Mouse (Mus musculus) thymus, adult 2 months (tissue): ENCODE results near the gene Pde1c. TPM values are rescaled to one million over a fixed set of nuclear protein-coding genes. Genes with fewer than 3 reads are reported as not detected.
A peak's percentile ranks its signal among the peaks of the same experiment; 100 is the strongest.
"Not testable (repeated sequence)": the region's sequence is repeated elsewhere in the genome, so short reads cannot be mapped to it uniquely, and the experiment has no call there.

Experiments
- DNase-seq: peaks from one replicate; pipeline ENCODE4 v3.0.0; 2021
- H3K27ac ChIP-seq: fragments of 200-500 bp; 2 replicates; pipeline ENCODE4 v1.5.1; 2012; ENCODE audit warnings: low read length, control low read depth; ENCODE audit not compliant: control insufficient read depth, insufficient read depth
- H3K27me3 ChIP-seq: fragments of 200-500 bp; 2 replicates; pipeline ENCODE4 v1.6.1; 2012; ENCODE audit warnings: mild to moderate bottlenecking, low read length, moderate library complexity, mixed read lengths; ENCODE audit not compliant: control insufficient read depth, insufficient read depth
- H3K36me3 ChIP-seq: fragments of 200-500 bp; 2 replicates; pipeline ENCODE4 v1.6.1; 2012; ENCODE audit warnings: mild to moderate bottlenecking, low read length, moderate library complexity; ENCODE audit not compliant: control insufficient read depth, insufficient read depth
- H3K4me1 ChIP-seq: fragments of 200-500 bp; replicated peaks from 2 replicates; pipeline ENCODE4 v1.6.1; 2012; ENCODE audit warnings: low read length; ENCODE audit not compliant: control insufficient read depth, insufficient read depth
- H3K4me3 ChIP-seq: fragments of 200-500 bp; 2 replicates; pipeline ENCODE4 v1.5.1; 2012; ENCODE audit warnings: mild to moderate bottlenecking, low read length, control low read depth, moderate library complexity; ENCODE audit not compliant: control insufficient read depth, insufficient read depth
- CTCF ChIP-seq: fragments of 200-500 bp; IDR thresholded peaks from 2 replicates; pipeline ENCODE4 v1.5.1; 2012; ENCODE audit warnings: mild to moderate bottlenecking, control low read depth, low read length, moderate library complexity, borderline replicate concordance; ENCODE audit not compliant: control insufficient read depth, poor library complexity, insufficient read depth; ENCODE audit errors: extremely low read depth
- POLR2A ChIP-seq: fragments of 200-500 bp; IDR thresholded peaks from 2 replicates; pipeline ENCODE4 v1.6.1; 2012; ENCODE audit warnings: mild to moderate bottlenecking, low read length, control low read depth, moderate library complexity; ENCODE audit not compliant: control insufficient read depth, poor library complexity, insufficient read depth; ENCODE audit errors: extremely low read depth
- WGBS: fragments of 180-500 bp; shearing (Covaris S2); methylation state at CpG from one replicate; pipeline ENCODE4 v1.1.7; 2018; 5-methylcytosine and 5-hydroxymethylcytosine counted together
- polyA plus RNA-seq: library from polyadenylated mRNA; depleted of rRNA; stranded (reverse); fragments of >200 nt; gene quantifications from 2 replicates; pipeline ENCODE4 v1.2.3, GENCODE M21; 2012; rRNA removed

Pde1c gene
- polyA plus RNA-seq: 0.52 and 1.8 TPM in 2 replicates

DNA sequence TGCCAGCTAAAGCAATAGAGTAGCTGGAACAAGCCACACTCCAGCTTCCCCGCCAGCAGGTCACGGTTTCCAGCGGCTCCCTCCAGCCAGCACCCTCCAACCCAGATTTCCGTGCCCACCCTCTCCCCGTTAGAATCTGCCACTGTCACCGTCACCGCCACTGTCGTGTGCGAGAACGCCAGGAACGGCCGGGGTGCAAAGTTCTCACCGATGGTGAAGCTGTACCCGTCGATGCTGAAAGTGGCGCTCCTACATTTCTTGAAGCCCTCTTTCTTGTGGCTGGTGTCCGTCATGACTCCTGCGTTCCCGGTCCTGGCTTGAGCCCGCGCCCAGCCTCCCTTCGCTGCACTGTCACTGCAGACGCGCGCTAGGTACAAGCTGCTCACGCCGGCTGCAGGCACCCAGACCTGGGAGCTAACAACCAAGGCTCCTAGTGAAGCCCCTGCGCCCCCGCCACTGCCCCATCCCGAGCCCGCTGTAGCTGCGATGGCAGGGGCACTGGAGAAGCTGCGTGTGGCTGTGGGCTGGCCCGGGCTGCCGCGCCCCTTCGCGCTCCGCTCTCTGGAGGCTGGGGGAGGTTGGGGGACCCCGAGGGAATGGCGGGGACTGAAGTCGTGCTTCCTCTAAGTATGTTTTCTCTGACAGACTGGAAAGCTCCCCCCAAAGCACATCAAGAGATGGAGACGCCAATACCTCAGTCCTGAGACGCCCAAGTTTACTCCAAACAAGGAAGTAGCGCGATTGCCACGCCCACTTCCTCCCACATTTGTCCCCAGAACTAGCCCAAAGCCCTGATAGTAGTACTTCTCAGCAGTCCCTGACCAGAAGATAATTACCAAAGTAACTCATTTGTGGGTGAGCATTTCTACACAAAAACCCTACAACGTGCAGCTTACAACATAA, at the start of gene Pde1c:
Pde1c (minus strand) TSS at position 634 of the 903 bp plus-strand sequence.
- Histone ChIP-seq H3K36me3 (no peaks in the 10 kb centered on the region), H3K4me1 (no peaks in the 10 kb centered on the region), H3K27ac (no peak within 1 kb of the TSS), H3K4me3 (peak within 1 kb of the TSS; percentile 57), H3K27me3 (no peaks in the 10 kb centered on the region)
- no peak for TF ChIP-seq POLR2A
- TF ChIP-seq CTCF: no peak
- 2% methylated on average over 48 of the region's 48 CpGs for WGBS
- DNase-seq: peak; percentile 39

DNA sequence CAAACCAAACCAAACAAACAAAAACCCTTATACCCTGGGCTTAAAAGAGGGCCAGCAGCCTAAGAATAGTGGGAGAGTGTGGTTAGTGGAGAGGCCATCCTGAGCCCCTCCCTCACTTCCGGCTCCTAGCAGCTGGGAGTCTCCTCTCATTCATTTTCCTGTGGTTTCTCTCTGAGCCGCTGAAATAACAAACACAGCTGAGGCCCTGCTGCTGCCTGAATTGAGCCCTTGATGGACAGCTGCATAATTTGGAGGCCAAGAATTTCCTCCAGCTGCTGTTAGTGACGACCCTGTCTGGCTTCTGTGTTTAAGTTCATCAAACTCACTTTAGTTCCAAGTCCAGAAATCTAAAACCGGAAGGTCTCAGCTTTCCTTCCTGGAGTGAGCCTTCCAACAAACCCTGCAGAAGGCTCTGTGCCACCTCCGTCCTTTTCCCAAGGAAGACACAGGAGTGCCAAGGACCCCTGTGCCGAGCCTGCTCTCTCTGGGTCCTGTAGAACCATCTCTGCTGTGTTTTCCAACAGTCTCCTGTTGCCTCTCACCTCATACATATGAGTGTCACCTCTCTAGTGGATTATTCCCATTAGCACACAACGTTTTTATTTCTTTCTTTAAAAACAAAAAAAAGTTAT, 48.2 kb upstream of the Pde1c start:
- H3K27ac ChIP-seq: no peak overlapping the region
- H3K36me3 ChIP-seq: no peaks in the 10 kb centered on the region
- WGBS: 3% methylated on average over 7 of the region's 7 CpGs
- no peaks in the 10 kb centered on the region for H3K27me3 ChIP-seq
- H3K4me1 ChIP-seq: peaks cover 6% of the 10 kb centered on the region
- no peak overlapping the region for H3K4me3 ChIP-seq
- TF ChIP-seq CTCF (no peak), POLR2A (no peak)
- peak; percentile 4 for DNase-seq

DNA sequence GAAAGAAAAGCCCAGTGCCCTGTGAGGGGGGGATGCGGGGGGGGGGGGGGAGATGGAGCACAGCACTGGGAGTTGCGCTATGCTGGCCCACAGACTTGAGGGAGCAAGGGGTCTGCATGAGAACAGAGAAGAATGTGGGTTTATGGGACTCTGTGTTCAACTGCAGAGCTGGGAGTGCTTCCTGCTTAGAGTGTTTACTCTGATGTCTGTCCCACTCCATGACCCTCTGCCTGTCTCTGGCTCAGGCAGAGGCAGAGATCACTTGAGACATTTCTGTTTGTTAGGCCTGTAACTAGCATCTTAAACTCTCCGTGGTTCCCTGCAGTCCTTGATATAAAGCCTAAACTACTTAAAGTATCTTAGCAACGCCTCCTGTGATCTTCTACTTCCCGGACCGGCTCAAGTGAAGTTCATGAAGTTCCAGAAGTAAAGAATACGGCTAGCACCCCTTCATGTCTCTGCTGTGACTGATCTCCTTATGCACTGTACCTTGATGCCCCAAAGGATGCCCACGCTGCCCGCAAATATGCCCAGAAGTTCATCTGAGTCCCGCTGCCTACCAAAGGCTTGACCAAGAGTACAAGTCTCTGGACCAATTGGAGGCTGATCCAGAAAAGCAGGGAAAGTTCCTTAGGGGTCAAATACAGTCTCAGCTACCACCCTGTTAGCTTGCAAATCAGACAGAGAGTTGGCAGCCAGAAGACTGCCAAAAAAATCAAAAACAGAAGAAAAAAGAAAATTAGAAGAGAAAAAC, 47.5 kb upstream of the Pde1c start:
- 47% methylated on average over 10 of the region's 10 CpGs for WGBS
- no peak for TF ChIP-seq CTCF
- no peak for TF ChIP-seq POLR2A
- Histone ChIP-seq H3K27ac (no peak overlapping the region), H3K36me3 (no peaks in the 10 kb centered on the region), H3K4me1 (peaks cover 6% of the 10 kb centered on the region), H3K4me3 (no peak overlapping the region), H3K27me3 (no peaks in the 10 kb centered on the region)
- DNase-seq: no peak

DNA sequence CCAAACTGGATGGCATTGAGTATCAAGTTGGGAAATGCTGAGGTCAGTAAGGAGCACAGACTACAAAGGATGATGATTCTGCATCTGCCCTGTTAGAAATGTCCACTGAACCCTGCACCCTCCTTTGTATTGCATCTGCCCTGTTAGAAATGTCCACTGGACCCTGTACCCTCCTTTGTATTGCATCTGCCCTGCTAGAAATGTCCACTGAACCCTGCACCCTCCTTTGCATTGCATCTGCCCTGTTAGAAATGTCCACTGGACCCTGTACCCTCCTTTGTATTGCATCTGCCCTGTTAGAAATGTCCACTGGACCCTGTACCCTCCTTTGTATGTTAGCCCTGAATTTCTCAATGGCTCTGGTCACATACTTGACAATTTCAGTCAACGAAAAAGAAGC, 40.6 kb upstream of the Pde1c start:
- DNase-seq, H3K27me3 ChIP-seq: not testable (repeated sequence)
- 87% methylated on average over 1 of the region's 1 CpGs for WGBS

DNA sequence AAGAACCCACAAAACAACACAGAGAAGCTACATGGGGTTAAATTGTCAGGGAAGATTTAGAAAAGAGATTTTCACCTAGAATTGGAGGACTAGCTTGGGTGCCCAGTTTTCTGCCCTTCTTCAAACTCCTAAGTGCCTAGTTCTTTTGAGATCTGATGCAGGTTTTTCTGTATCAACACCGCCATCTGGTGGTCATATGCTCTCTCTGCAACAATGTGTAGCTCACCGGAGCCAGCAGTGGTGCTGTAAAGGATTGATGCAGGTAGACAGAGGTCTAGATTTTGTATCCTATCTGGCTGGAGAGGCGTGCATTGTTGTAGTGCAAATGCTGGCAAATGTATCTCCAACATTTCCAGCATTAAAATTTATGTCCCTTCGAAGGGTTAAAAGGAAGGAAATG, 39.4 kb upstream of the Pde1c start:
- Histone ChIP-seq H3K4me3 (no peak overlapping the region), H3K27me3 (no peaks in the 10 kb centered on the region), H3K36me3 (no peaks in the 10 kb centered on the region), H3K27ac (no peak overlapping the region), H3K4me1 (no peaks in the 10 kb centered on the region)
- WGBS: 9% methylated on average over 4 of the region's 4 CpGs
- TF ChIP-seq POLR2A: no peak
- no peak for TF ChIP-seq CTCF
- DNase-seq: peak; percentile 57

More for the DNA sequence above, 40.6 kb upstream of the Pde1c start:
- H3K36me3 ChIP-seq, H3K27ac ChIP-seq, H3K4me3 ChIP-seq, H3K4me1 ChIP-seq: not testable (repeated sequence)

DNA sequence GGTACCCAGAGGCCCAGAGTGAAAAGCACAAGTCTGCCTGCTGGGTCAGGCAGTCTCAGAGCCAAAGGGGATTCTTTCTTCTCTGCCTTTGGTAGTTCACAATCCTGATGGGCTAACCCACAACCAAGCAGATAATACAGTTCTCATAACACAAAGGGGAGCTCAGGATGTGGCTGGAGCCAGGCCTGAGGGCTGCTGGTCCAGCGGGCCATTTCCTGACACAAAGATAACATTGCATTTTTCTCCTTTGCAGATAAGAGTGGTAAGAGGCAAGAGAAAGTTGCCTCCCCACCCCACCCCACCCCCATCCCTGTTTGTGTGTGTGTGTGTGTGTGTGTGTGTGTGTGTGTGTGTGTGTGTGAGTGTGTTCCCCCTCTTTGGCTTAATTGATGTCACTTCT, 10.7 kb upstream of the Pde1c start:
- TF ChIP-seq POLR2A (no peak), CTCF (no peak)
- 71% methylated on average over 1 of the region's 1 CpGs for WGBS
- Histone ChIP-seq H3K27me3 (no peaks in the 10 kb centered on the region), H3K36me3 (no peaks in the 10 kb centered on the region), H3K4me1 (no peaks in the 10 kb centered on the region), H3K4me3 (no peak overlapping the region), H3K27ac (no peak overlapping the region)
- DNase-seq: no peak

DNA sequence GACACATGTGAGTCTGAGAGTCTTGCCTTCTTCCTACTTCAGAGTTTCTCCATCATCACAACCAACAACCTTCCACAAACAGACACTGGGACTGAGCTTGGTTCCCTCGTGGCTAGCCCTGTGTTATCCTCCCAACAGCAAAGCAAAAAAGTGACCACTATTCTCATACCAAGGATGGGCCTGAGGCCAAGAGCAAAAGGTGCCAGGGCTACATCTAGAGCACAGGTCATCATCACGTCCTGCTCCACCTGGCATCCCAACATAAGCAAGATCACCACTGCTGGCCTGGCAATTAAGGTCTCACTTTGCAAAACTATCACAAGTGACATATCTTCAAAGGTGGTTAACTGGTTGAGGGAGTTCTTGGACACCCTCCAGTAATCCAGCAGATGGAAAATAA, 8.0 kb downstream of the Pde1c start:
- no peak for TF ChIP-seq POLR2A
- TF ChIP-seq CTCF: no peak
- no peak for DNase-seq
- Histone ChIP-seq H3K36me3 (no peaks in the 10 kb centered on the region), H3K4me1 (no peaks in the 10 kb centered on the region), H3K27ac (no peak overlapping the region), H3K27me3 (no peaks in the 10 kb centered on the region), H3K4me3 (no peak overlapping the region)
- WGBS: 86% methylated on average over 2 of the region's 2 CpGs
